Mouse (Mus musculus) embryonic facial prominence, embryonic 11.5 days (tissue): ENCODE measurements around the gene Reps2. TPM values are rescaled to one million over a fixed set of nuclear protein-coding genes. Genes with fewer than 3 reads are reported as not detected.

ENCODE experiments used
- ATAC-seq: fragments of 200-750 bp; cut with Nextera tagmentation; replicated peaks from 2 replicates; pipeline ENCODE4 v1.8.0; 2017; ENCODE audit warnings: low read depth; ENCODE audit not compliant: insufficient number of reproducible peaks, low FRiP score, low TSS enrichment
- DNase-seq: peaks from one replicate; pipeline ENCODE4 v3.0.0-alpha.2; 2015; ENCODE audit warnings: low spot score
- H3K27ac ChIP-seq: fragments of 300-500 bp; sonication (generic); replicated peaks from 2 replicates; pipeline ENCODE4 v1.5.1; 2014; ENCODE audit warnings: mild to moderate bottlenecking, low read depth, low read length, control low read depth
- H3K27me3 ChIP-seq: fragments of 300-500 bp; sonication (generic); 2 replicates; pipeline ENCODE4 v1.6.1; 2014; ENCODE audit warnings: mild to moderate bottlenecking, low read length, moderate library complexity, mixed read lengths; ENCODE audit not compliant: control insufficient read depth, insufficient read depth
- H3K36me3 ChIP-seq: fragments of 300-500 bp; sonication (generic); replicated peaks from 2 replicates; pipeline ENCODE4 v1.6.1; 2014; ENCODE audit warnings: low read depth, mild to moderate bottlenecking, low read length, moderate library complexity, mixed read lengths; ENCODE audit not compliant: control insufficient read depth, insufficient read depth
- H3K4me1 ChIP-seq: fragments of 300-500 bp; sonication (generic); 2 replicates; pipeline ENCODE4 v1.6.1; 2014; ENCODE audit warnings: low read length, mixed read lengths; ENCODE audit not compliant: control insufficient read depth, insufficient read depth
- H3K4me2 ChIP-seq: fragments of 300-500 bp; sonication (generic); 2 replicates; pipeline ENCODE4 v1.6.1; 2014; ENCODE audit warnings: low read depth, mild to moderate bottlenecking, control low read depth, low read length, moderate library complexity
- H3K4me3 ChIP-seq: fragments of 300-500 bp; sonication (generic); 2 replicates; pipeline ENCODE4 v1.5.1; 2014; ENCODE audit warnings: low read depth, low read length, control low read depth
- H3K9ac ChIP-seq: fragments of 300-500 bp; sonication (generic); replicated peaks from 2 replicates; pipeline ENCODE4 v1.6.1; 2014; ENCODE audit warnings: mild to moderate bottlenecking, control low read depth, low read length
- H3K9me3 ChIP-seq: fragments of 300-500 bp; sonication (generic); replicated peaks from 2 replicates; pipeline ENCODE4 v1.6.1; 2016; ENCODE audit warnings: mild to moderate bottlenecking, low read length, inconsistent platforms, mixed read lengths; ENCODE audit not compliant: control insufficient read depth
- WGBS: fragments of 180-500 bp; shearing (Covaris S2); extraction: QIAGEN DNeasy Blood & Tissue Kit; methylation state at CpG from one replicate; pipeline ENCODE4 v1.1.7; 2014; 5-methylcytosine and 5-hydroxymethylcytosine counted together
- polyA plus RNA-seq: library from polyadenylated mRNA; unstranded; fragments of >200 nt; fragmentation: Nextera tagmentation; extraction: Ambion mirVana; gene quantifications from 2 replicates; pipeline ENCODE4 v1.2.1, GENCODE M21; 2014

Gene Reps2
- polyA plus RNA-seq, 1 experiment from 2014 or later = 0.95 TPM

DNA sequence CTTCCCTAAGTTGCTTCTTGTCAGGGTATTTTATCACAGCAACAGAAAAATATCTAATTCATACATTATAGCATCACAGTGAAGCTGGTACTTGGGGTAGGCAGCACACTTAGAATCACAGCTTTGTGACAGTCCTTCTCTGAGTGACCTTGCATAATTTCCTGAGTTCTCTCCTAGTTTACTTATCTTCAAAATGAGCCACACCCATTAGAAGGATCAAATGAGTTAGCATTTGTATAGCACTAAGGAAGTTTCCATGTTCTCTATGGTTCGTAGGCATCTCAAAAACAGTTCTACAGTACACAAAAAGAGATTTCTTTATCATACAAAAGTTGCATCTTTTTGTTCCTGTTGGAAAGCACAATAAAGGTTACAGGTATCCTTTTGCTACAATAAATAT lies 187.0 kb downstream of the Reps2 start:
- DNase-seq = no peak
- Histone ChIP-seq H3K9me3 (no peaks in the 10 kb centered on the region), H3K4me1 (no peaks in the 10 kb centered on the region), H3K4me3 (no peak overlapping the region), H3K36me3 (no peaks in the 10 kb centered on the region), H3K4me2 (no peak overlapping the region), H3K9ac (no peak overlapping the region), H3K27me3 (no peaks in the 10 kb centered on the region), H3K27ac (no peak overlapping the region)
- no peak for ATAC-seq
- 77% methylated on average over 1 of the region's 1 CpGs for WGBS

DNA sequence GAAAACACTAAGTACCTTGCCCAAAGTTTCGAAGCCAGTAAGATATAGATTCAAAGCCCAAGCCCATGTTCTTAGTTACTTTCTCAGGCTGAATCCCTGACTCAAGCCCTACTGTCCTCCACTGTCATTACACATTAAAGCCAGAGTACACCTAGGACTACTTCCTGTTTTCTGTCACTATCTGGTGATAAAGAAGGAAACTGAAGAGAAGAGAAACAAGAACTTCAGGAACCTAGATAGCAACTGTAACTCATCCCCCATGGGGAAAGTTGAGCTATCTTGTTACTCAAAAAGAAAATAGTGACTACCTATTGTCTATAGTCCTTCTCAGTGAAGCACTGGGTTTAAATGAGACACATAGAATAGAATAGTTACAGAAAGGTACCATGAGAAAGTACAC lies 188.1 kb downstream of the Reps2 start:
- Histone ChIP-seq H3K9me3 (no peaks in the 10 kb centered on the region), H3K9ac (no peak overlapping the region), H3K4me1 (no peaks in the 10 kb centered on the region), H3K27me3 (no peaks in the 10 kb centered on the region), H3K27ac (no peak overlapping the region), H3K36me3 (no peaks in the 10 kb centered on the region), H3K4me2 (no peak overlapping the region), H3K4me3 (no peak overlapping the region)
- DNase-seq (no peak), ATAC-seq (no peak)
- 71% methylated on average over 1 of the region's 1 CpGs for WGBS

DNA sequence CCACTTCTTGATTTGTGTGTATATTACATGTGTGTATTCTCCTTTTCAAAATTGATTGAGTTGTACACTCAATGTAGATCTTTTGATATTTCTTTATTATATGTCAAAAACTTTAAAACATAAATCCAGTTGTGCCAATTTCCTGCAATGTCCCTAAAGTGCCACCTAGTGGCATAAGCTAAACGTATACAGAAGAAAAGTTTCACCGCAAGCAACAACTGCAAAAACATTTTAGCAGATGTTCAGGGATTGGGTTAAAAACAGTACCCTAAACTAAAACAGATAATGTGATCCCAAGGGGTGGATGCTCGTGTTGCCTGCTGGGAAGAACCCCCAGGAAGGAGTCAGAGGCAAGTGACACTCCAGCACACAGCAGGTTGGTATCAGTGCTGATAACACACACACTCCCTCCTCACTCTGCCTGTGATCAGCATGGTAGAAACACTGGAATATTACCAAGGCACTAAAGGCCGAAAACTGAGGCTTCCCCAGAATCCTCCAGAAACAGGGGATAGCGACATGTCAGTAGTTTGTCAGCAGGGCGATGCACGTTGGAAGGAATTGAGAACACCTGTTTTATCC lies 189.5 kb downstream of the Reps2 start:
- Histone ChIP-seq H3K27me3 (no peaks in the 10 kb centered on the region), H3K4me1 (no peaks in the 10 kb centered on the region)
- ATAC-seq = no peak

DNA sequence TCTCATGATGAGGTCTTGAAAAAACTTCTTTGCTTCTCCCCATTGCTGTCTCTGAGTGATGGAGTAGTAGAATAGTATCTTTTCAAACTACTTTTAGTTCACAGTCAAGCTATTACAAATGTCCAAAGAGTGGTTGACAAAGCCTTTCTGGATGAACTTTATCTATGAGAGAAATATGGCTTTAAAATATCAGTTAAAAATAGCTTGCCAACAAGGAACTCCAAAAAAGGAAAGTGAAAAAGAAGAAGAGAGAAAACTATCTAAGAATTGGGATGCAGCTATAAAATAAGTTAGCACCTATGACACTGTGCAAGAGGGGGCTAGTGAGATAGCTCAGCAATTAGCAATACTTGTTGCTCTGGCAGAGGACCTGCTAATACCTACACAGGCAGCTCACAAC lies 190.8 kb downstream of the Reps2 start:
- DNase-seq (no peak), ATAC-seq (no peak)
- Histone ChIP-seq H3K4me2 (no peak overlapping the region), H3K9ac (no peak overlapping the region), H3K36me3 (no peaks in the 10 kb centered on the region), H3K4me3 (no peak overlapping the region), H3K27ac (no peak overlapping the region), H3K27me3 (no peaks in the 10 kb centered on the region), H3K9me3 (no peaks in the 10 kb centered on the region), H3K4me1 (no peaks in the 10 kb centered on the region)

More for the DNA sequence above, 189.5 kb downstream of the Reps2 start:
- no peaks in the 10 kb centered on the region for H3K9me3 ChIP-seq
- no peak overlapping the region for H3K4me2 ChIP-seq
- no peak overlapping the region for H3K27ac ChIP-seq
- no peak overlapping the region for H3K9ac ChIP-seq
- 53% methylated on average over 7 of the region's 7 CpGs for WGBS
- DNase-seq = peak; percentile 22
- no peaks in the 10 kb centered on the region for H3K36me3 ChIP-seq
- no peak overlapping the region for H3K4me3 ChIP-seq

DNA sequence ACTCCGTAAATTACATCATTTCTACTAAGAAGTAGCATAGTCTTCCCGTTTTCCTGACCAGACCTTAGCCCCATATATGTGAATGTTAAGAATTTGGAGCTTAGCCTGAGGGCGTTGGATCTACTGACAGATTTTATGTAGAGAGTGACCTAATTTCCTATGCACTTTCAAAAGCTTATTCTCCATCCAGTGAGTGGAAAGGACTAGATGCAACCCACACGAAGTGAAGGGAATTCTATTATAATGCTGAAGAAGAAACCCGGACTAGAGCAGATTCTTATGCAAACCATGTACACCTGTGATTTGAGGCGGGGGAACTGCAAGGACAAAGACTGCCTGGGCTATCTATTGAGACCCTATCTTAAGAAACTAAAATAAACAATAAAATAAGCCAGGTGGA lies 195.5 kb downstream of the Reps2 start:
- no peak for ATAC-seq
- Histone ChIP-seq H3K4me3 (no peak overlapping the region), H3K27ac (no peak overlapping the region), H3K36me3 (no peaks in the 10 kb centered on the region), H3K9me3 (no peaks in the 10 kb centered on the region), H3K4me1 (no peaks in the 10 kb centered on the region), H3K4me2 (no peak overlapping the region), H3K9ac (no peak overlapping the region), H3K27me3 (no peaks in the 10 kb centered on the region)
- 65% methylated on average over 6 of the region's 6 CpGs for WGBS
- no peak for DNase-seq

DNA sequence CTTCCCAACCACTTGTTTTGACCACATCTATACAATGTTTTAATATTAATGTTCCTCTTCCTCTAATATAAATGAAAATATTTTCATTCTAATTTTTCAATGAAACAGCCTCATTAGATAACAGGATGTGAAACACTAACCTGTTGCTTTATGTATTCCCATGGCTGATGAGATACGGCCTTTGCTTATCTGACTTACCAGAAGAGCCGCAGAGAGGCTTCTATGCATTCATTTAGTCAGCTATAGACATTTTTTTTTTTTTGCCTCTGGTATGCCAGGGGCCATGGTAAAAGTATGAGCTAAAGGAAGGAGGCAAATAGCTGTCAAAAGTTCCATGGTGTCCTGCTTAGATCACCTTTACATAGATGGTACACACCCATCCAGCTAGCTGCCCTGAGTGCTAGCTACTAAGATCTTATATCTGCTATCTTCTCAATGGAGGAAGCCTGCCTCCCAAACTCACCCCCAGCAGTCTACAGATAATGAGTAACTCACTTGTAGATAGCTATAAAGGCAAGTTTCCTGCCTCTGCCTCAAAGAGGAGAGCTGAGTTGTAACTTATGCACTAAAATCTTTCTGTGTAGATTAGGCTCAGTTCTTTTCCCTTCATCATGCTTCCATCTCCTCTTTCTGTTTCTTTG lies 196.7 kb downstream of the Reps2 start:
- Histone ChIP-seq H3K36me3 (no peaks in the 10 kb centered on the region), H3K4me3 (no peak overlapping the region), H3K9ac (no peak overlapping the region), H3K27ac (no peak overlapping the region), H3K27me3 (no peaks in the 10 kb centered on the region; the same call in 1 of the 2 replicates), H3K9me3 (no peaks in the 10 kb centered on the region), H3K4me2 (no peak overlapping the region), H3K4me1 (no peaks in the 10 kb centered on the region)
- no peak for DNase-seq
- 93% methylated on average over 2 of the region's 2 CpGs for WGBS
- no peak for ATAC-seq

DNA sequence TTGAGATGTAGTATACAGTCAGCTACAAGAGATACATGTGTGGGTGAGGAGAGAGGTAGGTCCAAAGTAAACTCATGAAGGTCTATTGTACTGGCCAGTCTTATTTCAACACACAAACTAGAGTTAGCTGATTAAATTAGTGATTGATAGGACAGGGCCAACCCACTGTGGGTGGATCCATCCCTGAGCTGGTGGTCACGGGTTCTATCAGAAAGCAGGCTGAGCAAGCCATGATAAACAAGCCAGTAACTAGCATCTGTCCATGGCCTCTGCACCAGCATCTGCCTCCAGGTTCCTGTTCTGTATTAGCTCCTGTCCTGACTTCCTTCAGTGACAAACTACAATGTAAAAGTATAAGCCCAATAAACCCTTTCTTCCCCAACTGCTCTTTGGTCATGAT lies 200.1 kb downstream of the Reps2 start:
- Histone ChIP-seq H3K4me2 (no peak overlapping the region), H3K36me3 (no peaks in the 10 kb centered on the region), H3K9ac (no peak overlapping the region), H3K27ac (no peak overlapping the region), H3K27me3 (no peaks in the 10 kb centered on the region; the same call in 1 of the 2 replicates), H3K9me3 (no peaks in the 10 kb centered on the region), H3K4me3 (no peak overlapping the region), H3K4me1 (no peaks in the 10 kb centered on the region)
- ATAC-seq (no peak), DNase-seq (no peak)
- 84% methylated on average over 1 of the region's 1 CpGs for WGBS

DNA sequence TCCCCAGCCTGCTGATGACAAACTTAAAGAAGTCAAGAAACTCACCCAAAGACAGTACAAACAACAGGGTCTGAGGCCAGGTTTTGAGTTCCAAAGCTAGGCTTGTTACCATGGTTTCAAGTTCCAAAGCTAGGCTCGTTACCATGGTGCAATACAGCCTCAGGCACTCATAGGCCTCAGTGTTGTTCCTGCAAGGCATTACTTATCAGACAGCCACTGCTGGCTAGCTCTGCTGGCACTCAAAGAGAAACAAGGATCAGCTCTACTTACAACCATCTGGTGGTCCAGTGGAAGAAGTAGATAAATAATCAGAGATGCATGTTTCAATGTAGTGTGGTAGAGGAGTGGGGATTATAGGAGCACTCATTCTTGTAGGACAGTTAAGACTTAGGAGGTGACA lies 200.5 kb downstream of the Reps2 start:
- Histone ChIP-seq H3K9me3 (no peaks in the 10 kb centered on the region), H3K4me3 (no peak overlapping the region), H3K27ac (no peak overlapping the region), H3K4me2 (no peak overlapping the region), H3K36me3 (no peaks in the 10 kb centered on the region), H3K4me1 (no peaks in the 10 kb centered on the region), H3K27me3 (no peaks in the 10 kb centered on the region; the same call in 1 of the 2 replicates), H3K9ac (no peak overlapping the region)
- WGBS = 14% methylated on average over 1 of the region's 1 CpGs
- DNase-seq (peak; percentile 28), ATAC-seq (no peak)
